Mouse (Mus musculus): ENCODE results near the gene Vps45.

Gene Vps45

GRCm38 (mm10) chr3:96058231-96058896, at the start of gene Vps45:
Gene Vps45, minus strand, starts transcription at chr3:96058466.
- peak; percentile 70 for DNase-seq

- no peak for DNase-seq
Measured at GRCm38 (mm10) chr3:96106151-96106550, 47.9 kb upstream of the Vps45 start.

- DNase-seq = no peak
Measured at GRCm38 (mm10) chr3:96105232-96105747, 47.0 kb upstream of the Vps45 start.

- DNase-seq = peak; percentile 73
Measured at GRCm38 (mm10) chr3:96104261-96105065, 46.2 kb upstream of the Vps45 start, which contains the start of gene Otud7b. Gene Otud7b, plus strand, starts transcription at chr3:96104527.

- no peak for DNase-seq
Measured at GRCm38 (mm10) chr3:96103901-96104260, 45.6 kb upstream of the Vps45 start.

- peak; percentile 91 for DNase-seq
Measured at GRCm38 (mm10) chr3:96102100-96102872, 44.0 kb upstream of the Vps45 start.

GRCm38 (mm10) chr3:96098616-96099267, 40.5 kb upstream of the Vps45 start:
- no peak for DNase-seq

- no peak for DNase-seq
Measured at GRCm38 (mm10) chr3:96098168-96098567, 39.9 kb upstream of the Vps45 start.

GRCm38 (mm10) chr3:96094203-96094602, 35.9 kb upstream of the Vps45 start:
- no peak for DNase-seq

- no peak for DNase-seq
Measured at GRCm38 (mm10) chr3:96093509-96093908, 35.2 kb upstream of the Vps45 start.

GRCm38 (mm10) chr3:96091966-96092365, 33.7 kb upstream of the Vps45 start:
- DNase-seq = no peak

GRCm38 (mm10) chr3:96091146-96091545, 32.9 kb upstream of the Vps45 start:
- DNase-seq = no peak

GRCm38 (mm10) chr3:96089882-96090489, 31.7 kb upstream of the Vps45 start:
- no peak for DNase-seq

GRCm38 (mm10) chr3:96087801-96088200, 29.5 kb upstream of the Vps45 start:
- DNase-seq = no peak

GRCm38 (mm10) chr3:96087219-96087618, 29.0 kb upstream of the Vps45 start:
- DNase-seq = no peak

GRCm38 (mm10) chr3:96084146-96084755, 26.0 kb upstream of the Vps45 start:
- no peak for DNase-seq

- DNase-seq = no peak
Measured at GRCm38 (mm10) chr3:96082714-96083508, 24.6 kb upstream of the Vps45 start.

- DNase-seq = no peak
Measured at GRCm38 (mm10) chr3:96082100-96082499, 23.8 kb upstream of the Vps45 start.

- no peak for DNase-seq
Measured at GRCm38 (mm10) chr3:96081650-96082049, 23.4 kb upstream of the Vps45 start.

GRCm38 (mm10) chr3:96081006-96081405, 22.7 kb upstream of the Vps45 start:
- no peak for DNase-seq

GRCm38 (mm10) chr3:96078711-96079110, 20.4 kb upstream of the Vps45 start:
- DNase-seq = no peak
